Mouse (Mus musculus): ENCODE data around the gene Rrp12. TPM values are rescaled to one million over a fixed set of nuclear protein-coding genes. Genes with fewer than 3 reads are reported as not detected.

Rrp12 gene
- polyA plus RNA-seq (2015; fragmentation: Nextera tagmentation; extraction: Ambion mirVana), result 13.7 and 13.8 TPM in 2 replicates

GRCm38 (mm10) chr19:41895460-41896318 is at the start of gene Rrp12:
TSS of gene Rrp12 (minus strand) at chr19:41896173.
- H3K4me1 ChIP-seq, result peaks cover 17% of the 10 kb centered on the region
- peak within 1 kb of the TSS; percentile 47 for H3K9ac ChIP-seq
- ATAC-seq (ENCODE audit: borderline replicate concordance, extremely low read depth, low FRiP score, low TSS enrichment), result peak; percentile 90; the same call in 1 of the 2 replicates
- peak within 1 kb of the TSS; percentile 84 for H3K4me3 ChIP-seq
- no peaks in the 10 kb centered on the region for H3K27me3 ChIP-seq
- no peaks in the 10 kb centered on the region for H3K36me3 ChIP-seq
- H3K9me3 ChIP-seq, result no peaks in the 10 kb centered on the region
- H3K27ac ChIP-seq, result no peak within 1 kb of the TSS
- WGBS, result 1% methylated on average over 46 of the region's 46 CpGs
- peak within 1 kb of the TSS; percentile 93 for H3K4me2 ChIP-seq

- Histone ChIP-seq H3K36me3 (peaks cover 91% of the 10 kb centered on the region), H3K27ac (no peak overlapping the region), H3K9ac (no peak overlapping the region), H3K4me2 (no peak overlapping the region), H3K4me3 (no peak overlapping the region), H3K27me3 (no peaks in the 10 kb centered on the region), H3K9me3 (no peaks in the 10 kb centered on the region), H3K4me1 (no peaks in the 10 kb centered on the region)
- no peak for ATAC-seq (ENCODE audit: borderline replicate concordance, extremely low read depth, low FRiP score, low TSS enrichment)
- WGBS, result 83% methylated on average over 7 of the region's 7 CpGs
These were observed 47.9 kb upstream of the Rrp12 start for GRCm38 (mm10) chr19:41943841-41944240.

GRCm38 (mm10) chr19:41938539-41938938 is 42.6 kb upstream of the Rrp12 start:
- Histone ChIP-seq H3K36me3 (peaks cover 56% of the 10 kb centered on the region), H3K4me3 (no peak overlapping the region), H3K4me1 (peaks cover 9% of the 10 kb centered on the region), H3K27me3 (no peaks in the 10 kb centered on the region), H3K9me3 (no peaks in the 10 kb centered on the region), H3K27ac (no peak overlapping the region), H3K4me2 (no peak overlapping the region), H3K9ac (no peak overlapping the region)
- WGBS, result 85% methylated on average over 5 of the region's 5 CpGs
- no peak for ATAC-seq (ENCODE audit: borderline replicate concordance, extremely low read depth, low FRiP score, low TSS enrichment)

DNA sequence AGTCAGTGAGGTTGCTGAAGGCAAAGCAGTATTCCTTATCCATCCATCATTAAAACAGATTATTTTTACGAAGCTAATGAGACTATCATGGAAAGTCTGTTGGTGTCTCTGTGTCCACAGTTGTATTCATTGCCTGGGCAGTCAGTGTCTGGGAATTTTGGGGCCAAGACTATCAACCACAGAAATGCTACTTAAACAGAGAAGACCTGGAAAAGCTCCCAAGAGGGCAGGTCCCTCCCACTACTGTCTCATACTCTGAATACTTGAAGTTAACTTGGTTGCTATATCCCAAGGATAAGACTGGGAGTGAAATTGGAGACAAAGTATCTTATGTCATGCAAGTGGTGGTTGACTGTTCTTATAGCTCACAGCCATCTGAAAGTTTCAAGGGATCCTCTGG is 39.9 kb upstream of the Rrp12 start:
- 62% methylated on average over 1 of the region's 1 CpGs for WGBS
- H3K36me3 ChIP-seq, result peaks cover 36% of the 10 kb centered on the region
- H3K4me3 ChIP-seq, result no peak overlapping the region
- no peak overlapping the region for H3K9ac ChIP-seq
- no peaks in the 10 kb centered on the region for H3K27me3 ChIP-seq
- H3K4me2 ChIP-seq, result no peak overlapping the region
- ATAC-seq (ENCODE audit: borderline replicate concordance, extremely low read depth, low FRiP score, low TSS enrichment), result no peak
- peaks cover 19% of the 10 kb centered on the region for H3K4me1 ChIP-seq
- no peaks in the 10 kb centered on the region for H3K9me3 ChIP-seq
- no peak overlapping the region for H3K27ac ChIP-seq

- WGBS, result 25% methylated on average over 6 of the region's 6 CpGs
- H3K4me3 ChIP-seq, result peak overlapping the region; percentile 86
- peak overlapping the region; percentile 74 for H3K4me2 ChIP-seq
- ATAC-seq (ENCODE audit: borderline replicate concordance, extremely low read depth, low FRiP score, low TSS enrichment), result no peak
- H3K27ac ChIP-seq, result no peak overlapping the region
- no peaks in the 10 kb centered on the region for H3K27me3 ChIP-seq
- H3K9ac ChIP-seq, result peak overlapping the region; percentile 90
- no peaks in the 10 kb centered on the region for H3K9me3 ChIP-seq
- H3K36me3 ChIP-seq, result peaks cover 25% of the 10 kb centered on the region
- peaks cover 19% of the 10 kb centered on the region for H3K4me1 ChIP-seq
These were observed 38.2 kb upstream of the Rrp12 start for GRCm38 (mm10) chr19:41934124-41934523.

DNA sequence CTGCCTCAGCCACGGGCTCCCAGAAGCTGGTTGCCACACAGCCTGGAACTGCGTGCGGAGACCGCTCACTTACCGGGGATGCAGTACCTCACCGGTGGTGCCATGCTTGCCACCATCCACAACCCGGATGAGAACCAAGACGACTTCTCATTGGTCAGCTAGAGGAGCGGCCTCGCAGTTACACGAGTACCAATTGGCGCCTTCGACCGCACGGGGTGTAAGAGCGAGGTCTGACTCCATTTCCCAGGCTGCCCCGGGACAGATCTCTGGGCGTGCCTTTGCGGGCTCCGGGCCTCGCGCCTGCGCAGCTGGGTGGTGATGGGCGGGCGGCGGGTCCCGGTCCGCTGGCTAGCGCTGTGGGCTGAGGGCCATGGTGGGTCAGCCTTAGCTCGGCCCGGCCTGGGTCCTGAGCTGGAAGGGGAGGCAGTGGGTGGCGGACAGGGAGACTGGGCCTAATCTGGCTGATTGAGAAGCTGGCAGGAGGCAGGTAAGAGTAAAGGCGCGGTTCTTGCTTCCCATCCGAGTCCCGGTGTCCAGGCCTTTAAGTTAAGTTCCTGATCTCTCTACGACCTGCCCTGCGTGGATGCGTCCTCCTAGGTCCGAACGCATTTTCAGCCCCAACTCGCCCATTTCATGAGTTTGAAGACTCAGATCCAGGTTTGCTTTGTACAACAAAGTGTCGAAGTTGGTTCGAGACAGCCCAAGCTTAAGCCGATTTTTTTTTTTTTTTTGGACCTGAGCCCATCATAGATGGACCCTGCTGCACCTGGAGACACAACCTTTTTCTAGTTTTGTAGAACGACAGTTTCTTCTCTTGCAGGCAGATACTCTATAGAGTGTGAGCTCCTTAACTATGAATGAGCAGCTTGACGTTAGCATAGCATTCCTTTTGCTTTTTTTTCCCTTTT is 37.5 kb upstream of the Rrp12 start, which contains the start of the genes Exosc1 and Zdhhc16:
TSS of gene Exosc1 (minus strand) at position 245 of the 908 bp plus-strand sequence.
TSS of gene Zdhhc16 (plus strand) at position 302 of the 908 bp plus-strand sequence.
- peak; percentile 100 for ATAC-seq (ENCODE audit: borderline replicate concordance, extremely low read depth, low FRiP score, low TSS enrichment)
- H3K4me2 ChIP-seq, result peak within 1 kb of the TSS; percentile 79
- H3K27ac ChIP-seq, result peak within 1 kb of the TSS; percentile 27; the same call in 1 of the 2 replicates
- peaks cover 19% of the 10 kb centered on the region for H3K4me1 ChIP-seq
- WGBS, result under 1% methylated on average over 47 of the region's 47 CpGs
- peak within 1 kb of the TSS; percentile 90 for H3K9ac ChIP-seq
- peaks cover 25% of the 10 kb centered on the region for H3K36me3 ChIP-seq
- peak within 1 kb of the TSS; percentile 86 for H3K4me3 ChIP-seq
- no peaks in the 10 kb centered on the region for H3K27me3 ChIP-seq
- H3K9me3 ChIP-seq, result no peaks in the 10 kb centered on the region

- no peaks in the 10 kb centered on the region for H3K9me3 ChIP-seq
- ATAC-seq (ENCODE audit: borderline replicate concordance, extremely low read depth, low FRiP score, low TSS enrichment), result no peak
- peak overlapping the region; percentile 79 for H3K4me2 ChIP-seq
- peak overlapping the region; percentile 27; the same call in 1 of the 2 replicates for H3K27ac ChIP-seq
- peaks cover 19% of the 10 kb centered on the region for H3K4me1 ChIP-seq
- H3K27me3 ChIP-seq, result no peaks in the 10 kb centered on the region
- H3K9ac ChIP-seq, result peak overlapping the region; percentile 62
- peak overlapping the region; percentile 86 for H3K4me3 ChIP-seq
- whole genome bisulfite sequencing, result 0% methylated on average over 28 of the region's 28 CpGs
- peaks cover 23% of the 10 kb centered on the region for H3K36me3 ChIP-seq
These were observed 36.7 kb upstream of the Rrp12 start for GRCm38 (mm10) chr19:41932686-41933085.

- Histone ChIP-seq H3K36me3 (peaks cover 63% of the 10 kb centered on the region), H3K4me3 (no peak overlapping the region)
- WGBS, result 72% methylated on average over 5 of the region's 5 CpGs
These were observed 24.6 kb upstream of the Rrp12 start for GRCm38 (mm10) chr19:41920412-41921067.

GRCm38 (mm10) chr19:41919471-41919870 is 23.5 kb upstream of the Rrp12 start:
- ATAC-seq (ENCODE audit: borderline replicate concordance, extremely low read depth, low FRiP score, low TSS enrichment), result no peak
- Histone ChIP-seq H3K9me3 (no peaks in the 10 kb centered on the region), H3K27me3 (no peaks in the 10 kb centered on the region), H3K36me3 (peaks cover 62% of the 10 kb centered on the region), H3K27ac (no peak overlapping the region), H3K4me2 (no peak overlapping the region), H3K9ac (no peak overlapping the region), H3K4me3 (no peak overlapping the region), H3K4me1 (0 out of 2 replicates have a peak, but pooled peaks cover 3% of the 10 kb centered on the region)
- 55% methylated on average over 4 of the region's 4 CpGs for WGBS

More at GRCm38 (mm10) chr19:41920412-41921067, 24.6 kb upstream of the Rrp12 start:
- no peaks in the 10 kb centered on the region for H3K9me3 ChIP-seq
- no peak overlapping the region for H3K4me2 ChIP-seq
- H3K4me1 ChIP-seq, result no peaks in the 10 kb centered on the region
- ATAC-seq (ENCODE audit: borderline replicate concordance, extremely low read depth, low FRiP score, low TSS enrichment), result no peak
- no peaks in the 10 kb centered on the region for H3K27me3 ChIP-seq
- no peak overlapping the region for H3K9ac ChIP-seq
- H3K27ac ChIP-seq, result no peak overlapping the region

- no peak for ATAC-seq (ENCODE audit: borderline replicate concordance, extremely low read depth, low FRiP score, low TSS enrichment)
- Histone ChIP-seq H3K36me3 (peaks cover 47% of the 10 kb centered on the region), H3K27ac (no peak overlapping the region), H3K9me3 (no peaks in the 10 kb centered on the region), H3K4me3 (no peak overlapping the region), H3K4me2 (no peak overlapping the region), H3K4me1 (peaks cover 19% of the 10 kb centered on the region), H3K27me3 (no peaks in the 10 kb centered on the region), H3K9ac (no peak overlapping the region)
- 81% methylated on average over 4 of the region's 4 CpGs for WGBS
These were observed 20.9 kb upstream of the Rrp12 start for GRCm38 (mm10) chr19:41916853-41917252.

- H3K9ac ChIP-seq, result no peak overlapping the region
- no peak for ATAC-seq (ENCODE audit: borderline replicate concordance, extremely low read depth, low FRiP score, low TSS enrichment)
- 83% methylated on average over 3 of the region's 3 CpGs for WGBS
- H3K27me3 ChIP-seq, result no peaks in the 10 kb centered on the region
- no peaks in the 10 kb centered on the region for H3K9me3 ChIP-seq
- peaks cover 22% of the 10 kb centered on the region for H3K4me1 ChIP-seq
- H3K36me3 ChIP-seq, result peaks cover 38% of the 10 kb centered on the region
- no peak overlapping the region for H3K4me3 ChIP-seq
- H3K27ac ChIP-seq, result no peak overlapping the region
- no peak overlapping the region for H3K4me2 ChIP-seq
These were observed 19.3 kb upstream of the Rrp12 start for GRCm38 (mm10) chr19:41915294-41915693.

Data from lung, embryonic 15.5 days (tissue).